Mouse (Mus musculus): Measurements from ENCODE around the gene Yeats2.
A peak's percentile ranks its signal among the peaks of the same experiment; 100 is the strongest.

DNA sequence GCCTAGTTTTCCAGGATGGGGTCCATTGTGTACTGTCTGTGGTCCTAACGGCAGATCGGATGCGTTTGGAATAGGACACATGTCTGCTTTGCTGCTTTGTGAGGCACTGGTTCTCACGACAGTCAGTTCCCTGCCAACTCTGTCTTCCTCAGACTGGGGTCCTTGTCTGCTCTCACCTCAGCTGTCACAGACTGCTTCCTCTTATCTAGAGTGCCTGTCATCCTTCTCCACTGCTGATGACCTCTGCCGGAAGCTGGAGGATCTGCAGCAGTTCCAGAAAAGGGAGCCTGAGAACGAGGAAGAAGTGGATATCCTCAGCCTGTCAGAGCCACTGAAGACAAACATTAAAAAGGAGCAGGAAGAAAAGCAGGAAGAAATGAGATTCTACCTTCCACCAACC lies 86.6 kb downstream of the Yeats2 start:
- TF ChIP-seq CTCF (IDR thresholded peaks at IDR 0.05) (peak; percentile 61), POLR2A (IDR thresholded peaks at IDR 0.05; ENCODE audit: insufficient read depth, low read depth, low read length) (no peak)

All from heart, adult 2 months (tissue).